Mouse (Mus musculus) kidney, postnatal 4 days (tissue): ENCODE results near the gene Caln1.
A peak's percentile ranks its signal among the peaks of the same experiment; 100 is the strongest.

Source experiments
- DNase-seq, 2 experiments: peaks; one replicate each; pipeline ENCODE4 v3.0.0; 2021; ENCODE audit warnings: mixed read lengths in 2 of 2

Caln1 gene

GRCm38 (mm10) chr5:130820021-130820648 is 450.9 kb downstream of the Caln1 start:
- DNase-seq = peak; percentile 11 to 14

GRCm38 (mm10) chr5:130820661-130821060 is 451.4 kb downstream of the Caln1 start:
- DNase-seq = no peak

- no peak for DNase-seq
Observed at GRCm38 (mm10) chr5:130825797-130826196, 456.5 kb downstream of the Caln1 start.

- no peak for DNase-seq
Observed at GRCm38 (mm10) chr5:130848562-130848961, 479.3 kb downstream of the Caln1 start.

- DNase-seq = peak; percentile 31 to 32
Observed at GRCm38 (mm10) chr5:130849610-130850009, 480.4 kb downstream of the Caln1 start.

GRCm38 (mm10) chr5:130852182-130852581 is 482.9 kb downstream of the Caln1 start:
- peak in 1 of 2 experiments; percentile 17 for DNase-seq

GRCm38 (mm10) chr5:130853371-130853770 is 484.1 kb downstream of the Caln1 start:
- DNase-seq = peak; percentile 94

GRCm38 (mm10) chr5:130854430-130854829 is 485.2 kb downstream of the Caln1 start:
- DNase-seq = no peak

- DNase-seq = peak; percentile 57 to 59
Observed at GRCm38 (mm10) chr5:130858148-130858547, 488.9 kb downstream of the Caln1 start.

- DNase-seq = no peak
Observed at GRCm38 (mm10) chr5:130858706-130859105, 489.5 kb downstream of the Caln1 start.

GRCm38 (mm10) chr5:130859736-130860135 is 490.5 kb downstream of the Caln1 start:
- DNase-seq = peak; percentile 33

- DNase-seq = peak; percentile 77
Observed at GRCm38 (mm10) chr5:130862302-130862701, 493.0 kb downstream of the Caln1 start.

GRCm38 (mm10) chr5:130869869-130870268 is 500.6 kb downstream of the Caln1 start:
- DNase-seq = peak in 1 of 2 experiments; percentile 16

- DNase-seq = no peak
Observed at GRCm38 (mm10) chr5:130871086-130871485, 501.8 kb downstream of the Caln1 start.

- DNase-seq = no peak
Observed at GRCm38 (mm10) chr5:130875391-130875790, 506.1 kb downstream of the Caln1 start.

GRCm38 (mm10) chr5:130880331-130880730 is 511.1 kb downstream of the Caln1 start:
- DNase-seq = no peak

- no peak for DNase-seq
Observed at GRCm38 (mm10) chr5:130891735-130892134, 522.5 kb downstream of the Caln1 start.

- DNase-seq = no peak
Observed at GRCm38 (mm10) chr5:130895991-130896390, 526.7 kb downstream of the Caln1 start.
